Mouse (Mus musculus): ENCODE results near the gene Pogz. TPM values are rescaled to one million over a fixed set of nuclear protein-coding genes. Genes with fewer than 3 reads are reported as not detected.
"Not testable (repeated sequence)": the region's sequence is repeated elsewhere in the genome, so short reads cannot be mapped to it uniquely, and the experiment has no call there.

The Pogz gene
- total RNA-seq, 1 experiment from 2014 or later = 25.1 TPM

- not testable (repeated sequence) for ATAC-seq (replicated peaks in 1 of 2; ENCODE audit: insufficient read depth in 1 of 2, low FRiP score in 2 of 2, low TSS enrichment in 1 of 2, low read depth in 1 of 2, poor library complexity in 2 of 2, severe bottlenecking in 2 of 2)
Observed at GRCm38 (mm10) chr3:94930386-94931266, 93.3 kb downstream of the Pogz start.

DNA sequence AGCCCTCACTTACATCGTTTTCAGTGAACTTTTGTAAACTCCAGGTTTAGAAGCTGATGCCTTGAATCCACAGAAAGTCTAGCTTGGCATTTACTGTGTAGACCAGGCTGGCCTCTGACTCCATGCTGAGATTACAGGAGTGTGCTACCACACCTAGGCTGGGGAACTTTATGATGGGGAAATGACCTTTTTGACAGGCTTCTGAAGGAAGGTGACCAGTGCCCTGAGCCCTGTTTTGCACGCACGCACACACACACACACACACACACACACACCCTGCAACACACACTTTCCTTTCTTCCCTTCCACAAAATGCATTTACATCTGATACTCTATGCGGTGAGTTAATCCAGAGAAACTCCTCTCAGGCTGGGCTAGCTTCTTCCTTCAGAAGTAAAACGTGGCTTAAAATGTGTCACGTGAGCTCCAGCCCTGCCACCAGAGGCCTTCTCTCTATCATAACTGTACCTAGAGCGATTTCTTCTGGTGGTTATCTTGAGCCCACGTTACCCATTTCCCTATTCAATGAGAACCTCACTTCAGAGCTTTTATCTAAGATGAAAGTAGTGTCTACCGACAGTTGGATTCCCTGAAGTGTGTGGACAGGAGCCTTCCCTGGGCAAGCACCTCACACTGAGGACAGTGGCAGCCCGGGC, 94.2 kb downstream of the Pogz start:
- ATAC-seq (replicated peaks in 1 of 2; ENCODE audit: insufficient read depth in 1 of 2, low FRiP score in 2 of 2, low TSS enrichment in 1 of 2, low read depth in 1 of 2, poor library complexity in 2 of 2, severe bottlenecking in 2 of 2) = not testable (repeated sequence)

Other genes with a start within 250 kb of the Pogz start
- gene Gm10972, start 194.5 kb upstream of the Pogz start, total RNA-seq (2017) = not detected in 2 replicates
- 4.6 and 17.6 TPM in 2 replicates for gene Tuft1, start 178.7 kb upstream of the Pogz start, total RNA-seq (2017)
- 0.19 TPM in 1 of 2 replicates, not detected in the other for gene Selenbp2, start 144.0 kb upstream of the Pogz start, total RNA-seq (2017)
- not detected in 2 replicates for gene Cgn, start 51.1 kb upstream of the Pogz start, total RNA-seq (2017)
- 170 and 200 TPM in 2 replicates for gene Psmb4, start 49.4 kb downstream of the Pogz start, total RNA-seq (2017)
- 40.0 and 49.6 TPM in 2 replicates for gene Selenbp1, start 95.5 kb downstream of the Pogz start, total RNA-seq (2017)
- gene Rfx5, start 116.5 kb downstream of the Pogz start, total RNA-seq (2017) = 28.1 and 39.0 TPM in 2 replicates
- 28.3 and 34.2 TPM in 2 replicates for gene Pi4kb, start 137.2 kb downstream of the Pogz start, total RNA-seq (2017)
- gene Zfp687, start 177.9 kb downstream of the Pogz start, total RNA-seq (2017) = 26.6 and 29.0 TPM in 2 replicates
- gene Psmd4, start 205.0 kb downstream of the Pogz start, total RNA-seq (2017) = 164 and 233 TPM in 2 replicates

Data from hematopoietic stem cell, adult 5-6 weeks (primary cell).